Mouse (Mus musculus) neural tube, embryonic 11.5 days (tissue): ENCODE measurements at regions not wholly inside any gene's neighbourhood (a gene's known extent, or its start where the extent isn't known, plus 50 kb on each side); places are given as distances from the start of the nearest gene placed in this dataset.

Experiments used
- ATAC-seq: fragments of 200-750 bp; cut with Nextera tagmentation; 2 replicates; pipeline ENCODE4 v1.8.0; 2017; ENCODE audit warnings: moderate number of reproducible peaks, mild to moderate bottlenecking, moderate TSS enrichment, moderate library complexity; ENCODE audit not compliant: insufficient read depth, low FRiP score, low TSS enrichment
- DNase-seq: peaks from one replicate; pipeline ENCODE4 v3.0.0-alpha.2; 2015; ENCODE audit warnings: low spot score
- H3K27ac ChIP-seq: fragments of 300-500 bp; sonication (generic); 2 replicates; pipeline ENCODE4 v1.5.1; 2014; ENCODE audit warnings: low read depth, mild to moderate bottlenecking, low read length
- H3K27me3 ChIP-seq: fragments of 300-500 bp; sonication (generic); 2 replicates; pipeline ENCODE4 v1.6.1; 2014; ENCODE audit warnings: mild to moderate bottlenecking, low read length, mixed read lengths; ENCODE audit not compliant: control insufficient read depth, insufficient read depth
- H3K36me3 ChIP-seq: fragments of 300-500 bp; sonication (generic); 2 replicates; pipeline ENCODE4 v1.6.1; 2014; ENCODE audit warnings: mild to moderate bottlenecking, low read length, moderate library complexity, mixed read lengths; ENCODE audit not compliant: control insufficient read depth, insufficient read depth
- H3K4me1 ChIP-seq: fragments of 300-500 bp; sonication (generic); 2 replicates; pipeline ENCODE4 v1.6.1; 2014; ENCODE audit warnings: low read length, mixed read lengths; ENCODE audit not compliant: control insufficient read depth, insufficient read depth
- H3K4me2 ChIP-seq: fragments of 300-500 bp; sonication (generic); 2 replicates; pipeline ENCODE4 v1.6.1; 2014; ENCODE audit warnings: low read depth, mild to moderate bottlenecking, moderate library complexity
- H3K4me3 ChIP-seq: fragments of 300-500 bp; sonication (generic); 2 replicates; pipeline ENCODE4 v1.5.1; 2014; ENCODE audit warnings: low read depth, low read length
- H3K9ac ChIP-seq: fragments of 300-500 bp; sonication (generic); 2 replicates; pipeline ENCODE4 v1.6.1; 2014; ENCODE audit warnings: mild to moderate bottlenecking, low read length
- H3K9me3 ChIP-seq: fragments of 300-500 bp; sonication (generic); 2 replicates; pipeline ENCODE4 v1.6.1; 2016; ENCODE audit warnings: low read length; ENCODE audit not compliant: control insufficient read depth
- WGBS: fragments of 180-500 bp; shearing (Covaris S2); extraction: QIAGEN DNeasy Blood & Tissue Kit; methylation state at CpG from one replicate; pipeline ENCODE4 v1.1.7; 2014; 5-methylcytosine and 5-hydroxymethylcytosine counted together

- Histone ChIP-seq H3K4me2 (no peak overlapping the region), H3K9me3 (no peaks in the 10 kb centered on the region), H3K27ac (no peak overlapping the region), H3K9ac (no peak overlapping the region), H3K36me3 (no peaks in the 10 kb centered on the region), H3K4me1 (no peaks in the 10 kb centered on the region), H3K4me3 (no peak overlapping the region), H3K27me3 (no peaks in the 10 kb centered on the region)
- DNase-seq (no peak), ATAC-seq (no peak)
- WGBS, result 79% methylated on average over 5 of the region's 5 CpGs
Observed at GRCm38 (mm10) chr15:36346126-36346525, 661.4 kb downstream of the Zfp706 start.

- WGBS, result 96% methylated on average over 4 of the region's 4 CpGs
Observed at GRCm38 (mm10) chr15:36345413-36345812, 662.2 kb downstream of the Zfp706 start.

GRCm38 (mm10) chr15:36339971-36340550, 667.5 kb downstream of the Zfp706 start:
- no peaks in the 10 kb centered on the region for H3K27me3 ChIP-seq
- ATAC-seq (no peak), DNase-seq (no peak)
- H3K9ac ChIP-seq, result no peak overlapping the region
- no peak overlapping the region for H3K4me3 ChIP-seq
- H3K4me1 ChIP-seq, result no peaks in the 10 kb centered on the region
- H3K27ac ChIP-seq, result no peak overlapping the region
- no peak overlapping the region for H3K4me2 ChIP-seq
- no peaks in the 10 kb centered on the region for H3K36me3 ChIP-seq
- no peaks in the 10 kb centered on the region for H3K9me3 ChIP-seq
- WGBS, result 87% methylated on average over 5 of the region's 5 CpGs

More at GRCm38 (mm10) chr15:36345413-36345812, 662.2 kb downstream of the Zfp706 start:
- DNase-seq (no peak), ATAC-seq (no peak)
- Histone ChIP-seq H3K27me3 (no peaks in the 10 kb centered on the region), H3K4me1 (no peaks in the 10 kb centered on the region), H3K4me3 (no peak overlapping the region), H3K36me3 (no peaks in the 10 kb centered on the region), H3K9ac (no peak overlapping the region), H3K27ac (no peak overlapping the region), H3K9me3 (no peaks in the 10 kb centered on the region), H3K4me2 (no peak overlapping the region)

GRCm38 (mm10) chr15:36338766-36339165, 668.8 kb downstream of the Zfp706 start:
- H3K4me2 ChIP-seq, result no peak overlapping the region
- no peaks in the 10 kb centered on the region for H3K9me3 ChIP-seq
- no peak for DNase-seq
- no peak overlapping the region for H3K9ac ChIP-seq
- 92% methylated on average over 2 of the region's 2 CpGs for WGBS
- H3K4me3 ChIP-seq, result no peak overlapping the region
- ATAC-seq, result no peak
- no peak overlapping the region for H3K27ac ChIP-seq
- H3K4me1 ChIP-seq, result no peaks in the 10 kb centered on the region
- H3K36me3 ChIP-seq, result no peaks in the 10 kb centered on the region
- no peaks in the 10 kb centered on the region for H3K27me3 ChIP-seq

- Histone ChIP-seq H3K4me2 (no peak overlapping the region), H3K9me3 (no peaks in the 10 kb centered on the region), H3K4me3 (no peak overlapping the region), H3K9ac (no peak overlapping the region), H3K4me1 (no peaks in the 10 kb centered on the region), H3K27ac (no peak overlapping the region), H3K27me3 (no peaks in the 10 kb centered on the region), H3K36me3 (no peaks in the 10 kb centered on the region)
- WGBS, result 77% methylated on average over 1 of the region's 2 CpGs
- no peak for DNase-seq
- ATAC-seq, result no peak
Observed at GRCm38 (mm10) chr15:36336857-36337256, 670.7 kb downstream of the Zfp706 start.

- Histone ChIP-seq H3K4me1 (no peaks in the 10 kb centered on the region), H3K9me3 (no peaks in the 10 kb centered on the region), H3K4me2 (no peak overlapping the region), H3K27me3 (no peaks in the 10 kb centered on the region), H3K36me3 (no peaks in the 10 kb centered on the region), H3K4me3 (no peak overlapping the region), H3K9ac (no peak overlapping the region), H3K27ac (no peak overlapping the region)
- 83% methylated on average over 2 of the region's 2 CpGs for WGBS
- ATAC-seq (no peak), DNase-seq (no peak)
Observed at GRCm38 (mm10) chr15:36335116-36335515, 672.5 kb downstream of the Zfp706 start.

- DNase-seq (no peak), ATAC-seq (no peak)
- Histone ChIP-seq H3K4me3 (no peak overlapping the region), H3K36me3 (no peaks in the 10 kb centered on the region), H3K4me1 (no peaks in the 10 kb centered on the region), H3K9me3 (no peaks in the 10 kb centered on the region), H3K4me2 (no peak overlapping the region), H3K9ac (no peak overlapping the region), H3K27ac (no peak overlapping the region), H3K27me3 (no peaks in the 10 kb centered on the region)
- WGBS, result 89% methylated on average over 9 of the region's 9 CpGs
Observed at GRCm38 (mm10) chr15:36334436-36335113, 673.0 kb downstream of the Zfp706 start.

- H3K36me3 ChIP-seq, result no peaks in the 10 kb centered on the region
- H3K4me2 ChIP-seq, result no peak overlapping the region
- H3K27me3 ChIP-seq, result no peaks in the 10 kb centered on the region
- no peak overlapping the region for H3K4me3 ChIP-seq
- H3K9ac ChIP-seq, result no peak overlapping the region
- no peak for DNase-seq
- no peaks in the 10 kb centered on the region for H3K9me3 ChIP-seq
- WGBS, result 79% methylated on average over 1 of the region's 1 CpGs
- no peak for ATAC-seq
- H3K27ac ChIP-seq, result no peak overlapping the region
- no peaks in the 10 kb centered on the region for H3K4me1 ChIP-seq
Observed at GRCm38 (mm10) chr15:36333857-36334256, 673.7 kb downstream of the Zfp706 start.

- H3K9ac ChIP-seq, result no peak overlapping the region
- no peaks in the 10 kb centered on the region for H3K27me3 ChIP-seq
- no peak for ATAC-seq
- H3K4me1 ChIP-seq, result no peaks in the 10 kb centered on the region
- H3K4me2 ChIP-seq, result no peak overlapping the region
- no peaks in the 10 kb centered on the region for H3K36me3 ChIP-seq
- 68% methylated on average over 3 of the region's 3 CpGs for WGBS
- no peak for DNase-seq
- H3K4me3 ChIP-seq, result no peak overlapping the region
- H3K27ac ChIP-seq, result no peak overlapping the region
- H3K9me3 ChIP-seq, result no peaks in the 10 kb centered on the region
Observed at GRCm38 (mm10) chr15:36333265-36333664, 674.3 kb downstream of the Zfp706 start.
